Mouse (Mus musculus) thymus, adult 2 months (tissue): ENCODE measurements around the gene Arl15. TPM values are rescaled to one million over a fixed set of nuclear protein-coding genes. Genes with fewer than 3 reads are reported as not detected.

Experiments used
- DNase-seq: peaks from one replicate; pipeline ENCODE4 v3.0.0; 2021
- H3K27ac ChIP-seq: fragments of 200-500 bp; 2 replicates; pipeline ENCODE4 v1.5.1; 2012; ENCODE audit warnings: low read length, control low read depth; ENCODE audit not compliant: control insufficient read depth, insufficient read depth
- H3K27me3 ChIP-seq: fragments of 200-500 bp; 2 replicates; pipeline ENCODE4 v1.6.1; 2012; ENCODE audit warnings: mild to moderate bottlenecking, low read length, moderate library complexity, mixed read lengths; ENCODE audit not compliant: control insufficient read depth, insufficient read depth
- H3K36me3 ChIP-seq: fragments of 200-500 bp; 2 replicates; pipeline ENCODE4 v1.6.1; 2012; ENCODE audit warnings: mild to moderate bottlenecking, low read length, moderate library complexity; ENCODE audit not compliant: control insufficient read depth, insufficient read depth
- H3K4me1 ChIP-seq: fragments of 200-500 bp; replicated peaks from 2 replicates; pipeline ENCODE4 v1.6.1; 2012; ENCODE audit warnings: low read length; ENCODE audit not compliant: control insufficient read depth, insufficient read depth
- H3K4me3 ChIP-seq: fragments of 200-500 bp; 2 replicates; pipeline ENCODE4 v1.5.1; 2012; ENCODE audit warnings: mild to moderate bottlenecking, low read length, control low read depth, moderate library complexity; ENCODE audit not compliant: control insufficient read depth, insufficient read depth
- CTCF ChIP-seq: fragments of 200-500 bp; IDR thresholded peaks from 2 replicates; pipeline ENCODE4 v1.5.1; 2012; ENCODE audit warnings: mild to moderate bottlenecking, control low read depth, low read length, moderate library complexity, borderline replicate concordance; ENCODE audit not compliant: control insufficient read depth, poor library complexity, insufficient read depth; ENCODE audit errors: extremely low read depth
- POLR2A ChIP-seq: fragments of 200-500 bp; IDR thresholded peaks from 2 replicates; pipeline ENCODE4 v1.6.1; 2012; ENCODE audit warnings: mild to moderate bottlenecking, low read length, control low read depth, moderate library complexity; ENCODE audit not compliant: control insufficient read depth, poor library complexity, insufficient read depth; ENCODE audit errors: extremely low read depth
- WGBS: fragments of 180-500 bp; shearing (Covaris S2); methylation state at CpG from one replicate; pipeline ENCODE4 v1.1.7; 2018; 5-methylcytosine and 5-hydroxymethylcytosine counted together
- polyA plus RNA-seq: library from polyadenylated mRNA; depleted of rRNA; stranded (reverse); fragments of >200 nt; gene quantifications from 2 replicates; pipeline ENCODE4 v1.2.3, GENCODE M21; 2012

The Arl15 gene
- polyA plus RNA-seq, 1 experiment = 4.9 TPM

DNA sequence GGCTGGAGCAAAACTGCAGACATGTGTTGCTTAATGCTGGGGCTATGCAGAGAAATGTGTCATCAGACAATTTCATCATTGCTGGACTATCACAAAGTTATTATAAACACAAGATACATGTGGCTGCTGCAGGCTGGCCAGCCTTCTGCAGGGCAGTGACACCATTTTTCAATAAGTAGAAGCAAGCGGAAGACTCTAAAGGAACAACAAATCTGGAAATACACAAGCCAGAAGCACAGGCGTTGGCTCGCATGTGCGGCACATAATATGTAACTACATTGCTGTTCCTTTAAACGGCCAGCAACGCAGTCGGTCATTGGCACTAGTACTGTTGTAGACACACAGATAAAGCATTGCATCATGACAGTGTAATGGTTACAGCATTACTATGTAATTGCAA lies 393.8 kb downstream of the Arl15 start:
- H3K27me3 ChIP-seq = no peaks in the 10 kb centered on the region
- WGBS = 95% methylated on average over 7 of the region's 7 CpGs
- H3K4me1 ChIP-seq = peaks cover 16% of the 10 kb centered on the region
- DNase-seq = no peak
- no peak for TF ChIP-seq CTCF
- no peak overlapping the region for H3K27ac ChIP-seq
- H3K4me3 ChIP-seq = no peak overlapping the region
- no peaks in the 10 kb centered on the region for H3K36me3 ChIP-seq

DNA sequence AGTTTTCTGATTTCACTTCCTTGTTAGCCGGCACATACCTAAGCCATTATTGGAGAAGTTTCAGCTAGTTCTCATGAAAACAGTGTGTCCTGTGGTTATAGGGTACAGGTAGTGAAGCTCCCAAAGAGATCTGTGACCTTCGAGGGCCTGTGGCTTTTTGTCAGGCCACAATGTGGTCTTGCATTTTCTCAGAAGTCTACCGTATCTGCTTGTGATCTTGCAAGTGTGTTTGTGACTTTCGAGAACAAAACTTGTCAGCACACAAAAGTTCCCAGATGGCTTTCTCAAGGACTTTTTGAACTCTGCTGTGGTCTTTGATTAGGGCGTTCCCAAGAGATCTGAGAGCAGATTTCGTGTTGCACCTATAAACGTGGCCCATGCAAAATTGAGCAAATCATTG lies 394.5 kb downstream of the Arl15 start:
- no peaks in the 10 kb centered on the region for H3K27me3 ChIP-seq
- peaks cover 16% of the 10 kb centered on the region for H3K4me1 ChIP-seq
- no peak overlapping the region for H3K4me3 ChIP-seq
- no peak for TF ChIP-seq POLR2A
- TF ChIP-seq CTCF = no peak
- 7% methylated on average over 7 of the region's 7 CpGs for WGBS
- no peak overlapping the region for H3K27ac ChIP-seq
- no peaks in the 10 kb centered on the region for H3K36me3 ChIP-seq
- peak; percentile 34 for DNase-seq

DNA sequence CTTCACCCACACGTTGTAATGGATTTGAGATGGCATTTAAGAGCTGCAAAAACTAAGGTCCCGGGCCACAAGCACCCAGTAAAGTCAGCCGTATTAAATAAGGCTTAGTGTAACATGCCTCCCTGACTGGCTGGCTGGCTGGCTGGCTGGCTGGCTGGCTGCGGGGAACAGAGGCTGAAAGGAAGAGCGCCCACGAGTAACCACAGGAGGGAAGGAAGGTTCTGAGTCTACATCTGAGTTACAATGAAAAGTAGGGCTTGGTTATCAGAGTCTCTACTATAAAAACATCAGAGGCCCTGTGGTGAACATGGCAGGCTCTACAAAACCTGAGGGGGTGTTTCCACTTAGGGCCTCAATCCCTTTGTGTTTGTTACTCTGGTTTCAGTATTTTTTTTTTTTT lies 395.1 kb downstream of the Arl15 start:
- no peak for TF ChIP-seq CTCF
- TF ChIP-seq POLR2A = no peak
- H3K36me3 ChIP-seq = no peaks in the 10 kb centered on the region
- H3K27ac ChIP-seq = no peak overlapping the region
- H3K27me3 ChIP-seq = no peaks in the 10 kb centered on the region
- H3K4me1 ChIP-seq = peaks cover 16% of the 10 kb centered on the region
- WGBS = 11% methylated on average over 6 of the region's 6 CpGs
- DNase-seq = peak; percentile 51
- no peak overlapping the region for H3K4me3 ChIP-seq

DNA sequence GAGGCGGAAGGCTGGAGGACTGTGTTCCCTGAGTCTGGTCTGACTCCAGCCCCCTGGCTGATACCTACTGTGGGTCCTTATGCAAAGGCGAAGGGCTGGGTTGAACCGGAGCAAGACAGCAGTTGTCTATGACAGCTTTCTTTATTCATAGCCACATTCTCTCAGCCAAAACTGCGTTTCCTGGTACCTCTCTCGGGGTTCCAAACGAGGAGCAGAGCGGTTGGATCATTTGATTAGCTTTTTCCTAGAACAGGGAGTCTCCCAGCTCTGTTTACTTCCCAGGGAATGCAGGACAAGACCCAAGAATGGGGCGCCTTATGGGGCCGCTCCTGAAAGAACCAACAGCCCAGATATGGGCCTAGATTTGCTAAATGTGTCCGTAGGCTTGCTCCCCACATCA lies 396.6 kb downstream of the Arl15 start:
- no peaks in the 10 kb centered on the region for H3K27me3 ChIP-seq
- H3K27ac ChIP-seq = no peak overlapping the region
- no peak overlapping the region for H3K4me3 ChIP-seq
- DNase-seq = no peak
- no peaks in the 10 kb centered on the region for H3K36me3 ChIP-seq
- 93% methylated on average over 10 of the region's 10 CpGs for WGBS
- TF ChIP-seq CTCF (no peak), POLR2A (no peak)
- H3K4me1 ChIP-seq = peaks cover 16% of the 10 kb centered on the region

DNA sequence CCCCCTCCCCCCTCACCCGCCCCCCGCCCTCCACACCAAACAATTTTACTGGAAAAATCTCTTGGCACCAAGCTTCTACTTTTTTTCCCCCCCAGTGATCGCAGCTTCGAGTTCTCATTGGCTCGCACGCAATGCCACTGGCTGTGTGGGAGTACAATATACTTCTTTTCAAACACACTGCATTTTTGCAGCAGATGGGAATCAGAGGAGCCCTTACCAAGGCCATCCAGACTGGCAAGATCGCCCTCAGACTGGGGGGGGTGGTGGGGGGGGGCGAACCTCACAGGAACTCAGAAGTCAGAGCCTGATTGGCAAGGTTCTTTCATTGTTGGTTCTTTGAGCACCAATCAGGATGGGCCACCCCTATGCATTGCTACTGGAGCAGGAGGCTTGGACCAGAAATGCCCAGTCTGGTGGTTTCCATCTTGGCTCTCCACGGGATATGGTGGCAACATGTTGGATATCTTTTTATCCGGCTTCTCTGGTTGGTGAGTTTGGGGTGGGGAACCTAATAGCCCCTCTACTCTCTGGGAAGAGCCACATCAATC lies 404.0 kb downstream of the Arl15 start:
- no peaks in the 10 kb centered on the region for H3K36me3 ChIP-seq
- H3K27ac ChIP-seq = no peak overlapping the region
- no peak overlapping the region for H3K4me3 ChIP-seq
- DNase-seq = no peak
- H3K27me3 ChIP-seq = no peaks in the 10 kb centered on the region
- 93% methylated on average over 10 of the region's 10 CpGs for WGBS
- TF ChIP-seq CTCF = no peak
- TF ChIP-seq POLR2A = no peak
- peaks cover 20% of the 10 kb centered on the region for H3K4me1 ChIP-seq

DNA sequence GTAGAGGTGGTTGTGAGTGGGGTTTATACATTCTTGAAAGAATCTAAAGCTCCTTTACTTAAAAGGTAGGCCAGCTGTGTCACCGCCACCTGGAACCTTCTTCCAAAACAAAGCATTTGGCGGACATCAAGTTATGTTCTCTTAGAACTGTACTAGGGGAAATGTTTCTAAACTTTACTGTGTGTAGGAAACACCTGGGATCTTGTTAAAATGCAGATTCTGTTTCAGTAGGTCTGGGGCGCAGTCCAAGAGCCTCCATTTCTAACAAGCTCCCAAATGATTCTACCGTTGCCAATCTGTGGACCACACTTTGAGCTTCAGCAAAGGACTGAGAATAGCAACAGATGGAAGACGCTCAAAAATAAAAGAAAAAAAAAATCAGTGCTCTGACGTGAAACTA lies 405.4 kb downstream of the Arl15 start:
- no peaks in the 10 kb centered on the region for H3K36me3 ChIP-seq
- no peak overlapping the region for H3K4me3 ChIP-seq
- TF ChIP-seq POLR2A (no peak), CTCF (no peak)
- peaks cover 20% of the 10 kb centered on the region for H3K4me1 ChIP-seq
- H3K27me3 ChIP-seq = no peaks in the 10 kb centered on the region
- no peak for DNase-seq
- H3K27ac ChIP-seq = no peak overlapping the region
- WGBS = 66% methylated on average over 6 of the region's 6 CpGs

DNA sequence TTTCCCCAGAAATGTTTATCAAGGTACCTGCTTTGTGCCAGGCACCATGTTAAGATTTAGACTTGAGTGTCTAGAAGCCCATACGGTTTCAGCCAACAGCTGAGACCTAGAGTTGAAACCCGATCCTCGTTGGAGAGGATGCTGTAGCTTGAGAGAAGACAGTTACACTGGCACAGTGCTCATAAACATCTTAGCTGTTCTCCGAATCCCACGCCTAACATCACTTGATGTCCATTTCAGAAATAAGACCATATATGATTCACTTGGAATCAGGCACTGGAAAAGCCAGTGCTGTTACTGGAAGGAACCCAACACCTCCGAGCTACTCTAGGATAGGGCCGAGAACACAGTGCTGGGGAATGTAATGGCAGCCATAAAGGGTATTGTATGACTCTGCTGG lies 406.2 kb downstream of the Arl15 start:
- WGBS = 95% methylated on average over 7 of the region's 7 CpGs
- TF ChIP-seq CTCF (no peak), POLR2A (no peak)

More for the DNA sequence above, 406.2 kb downstream of the Arl15 start:
- no peak for DNase-seq
- peaks cover 20% of the 10 kb centered on the region for H3K4me1 ChIP-seq
- H3K27me3 ChIP-seq = no peaks in the 10 kb centered on the region
- no peak overlapping the region for H3K4me3 ChIP-seq
- no peaks in the 10 kb centered on the region for H3K36me3 ChIP-seq
- no peak overlapping the region for H3K27ac ChIP-seq
